Mouse (Mus musculus): Measurements from ENCODE around the gene Tbc1d22a. TPM values are rescaled to one million over a fixed set of nuclear protein-coding genes. Genes with fewer than 3 reads are reported as not detected.

The Tbc1d22a gene
- polyA plus RNA-seq, 1 experiment from 2014 or later, result 13.7 TPM

- Histone ChIP-seq H3K27ac (replicated peaks) (no peak overlapping the region), H3K9ac (replicated peaks) (no peak overlapping the region), H3K9me3 (no peaks in the 10 kb centered on the region), H3K36me3 (no peaks in the 10 kb centered on the region), H3K4me1 (peaks cover 22% of the 10 kb centered on the region), H3K27me3 (no peaks in the 10 kb centered on the region), H3K4me2 (replicated peaks) (no peak overlapping the region), H3K4me3 (no peak overlapping the region)
- ATAC-seq (ENCODE audit: low FRiP score, low read depth), result no peak
- WGBS, result 83% methylated on average over 6 of the region's 6 CpGs
Observed at GRCm38 (mm10) chr15:86485815-86486214, 271.6 kb downstream of the Tbc1d22a start.

DNA sequence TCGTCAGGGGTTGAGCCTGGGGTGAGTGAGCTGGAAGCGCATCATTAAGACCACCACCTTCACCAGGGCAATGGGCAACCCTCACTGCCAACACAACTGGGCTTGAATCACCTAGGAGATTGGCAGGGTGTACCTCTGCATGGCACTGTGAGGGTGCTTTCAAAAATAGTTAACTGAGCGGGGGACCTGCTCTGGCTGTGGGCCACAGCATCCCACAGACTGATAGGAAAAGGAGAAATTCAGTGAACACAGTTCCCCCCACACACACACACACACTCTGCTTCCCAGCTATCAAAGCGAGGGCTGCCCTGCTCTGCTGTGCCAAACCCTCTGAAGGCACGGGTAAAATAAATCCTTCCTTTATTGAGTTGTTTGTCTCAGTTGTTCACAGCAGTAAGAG, 273.1 kb downstream of the Tbc1d22a start:
- 67% methylated on average over 5 of the region's 5 CpGs for WGBS
- no peak overlapping the region for H3K27ac ChIP-seq (replicated peaks)
- no peak for ATAC-seq (ENCODE audit: low FRiP score, low read depth)
- H3K4me2 ChIP-seq (replicated peaks), result no peak overlapping the region
- H3K4me3 ChIP-seq, result no peak overlapping the region
- no peaks in the 10 kb centered on the region for H3K27me3 ChIP-seq
- H3K9me3 ChIP-seq, result no peaks in the 10 kb centered on the region
- H3K36me3 ChIP-seq, result no peaks in the 10 kb centered on the region
- H3K9ac ChIP-seq (replicated peaks), result no peak overlapping the region
- H3K4me1 ChIP-seq, result peaks cover 22% of the 10 kb centered on the region

DNA sequence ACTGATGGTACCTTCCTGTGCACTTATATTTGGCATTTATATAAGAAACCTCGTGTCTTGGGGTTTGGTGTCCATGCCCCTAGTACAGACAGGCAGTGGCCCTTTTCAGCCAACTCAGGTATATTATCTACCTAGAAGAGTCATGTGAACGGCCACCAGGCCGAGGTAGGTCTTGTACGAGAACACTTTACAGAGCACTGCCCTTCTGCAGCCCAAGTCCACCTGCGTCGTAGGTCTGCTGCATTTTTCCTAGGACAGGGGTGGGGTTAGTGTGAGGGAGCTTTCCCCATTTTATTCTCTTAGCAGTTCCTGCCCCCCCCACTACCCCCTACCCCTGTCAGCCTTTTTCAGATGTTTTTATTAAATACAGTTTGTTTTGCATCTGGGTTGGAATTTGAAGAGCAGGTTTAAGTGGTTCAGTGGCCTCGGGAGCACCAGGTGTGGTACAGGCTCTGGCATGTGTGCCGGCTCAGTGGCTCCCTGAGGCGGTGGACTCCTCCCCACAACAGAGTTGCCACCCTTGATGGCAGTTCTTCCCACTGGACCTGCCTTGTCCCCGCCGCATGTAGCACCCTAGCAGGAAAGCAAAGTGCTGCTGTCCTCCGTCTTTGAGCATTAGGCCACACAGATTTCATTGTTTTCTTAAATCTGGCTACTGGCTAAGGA, 277.3 kb downstream of the Tbc1d22a start:
- no peak overlapping the region for H3K4me2 ChIP-seq (replicated peaks)
- no peak for ATAC-seq (ENCODE audit: low FRiP score, low read depth)
- H3K27ac ChIP-seq (replicated peaks), result no peak overlapping the region
- peaks cover 15% of the 10 kb centered on the region for H3K4me1 ChIP-seq
- H3K9ac ChIP-seq (replicated peaks), result no peak overlapping the region
- H3K9me3 ChIP-seq, result no peaks in the 10 kb centered on the region
- no peaks in the 10 kb centered on the region for H3K36me3 ChIP-seq
- 90% methylated on average over 12 of the region's 12 CpGs for WGBS
- no peaks in the 10 kb centered on the region for H3K27me3 ChIP-seq
- H3K4me3 ChIP-seq, result no peak overlapping the region

GRCm38 (mm10) chr15:86492636-86493035, 278.4 kb downstream of the Tbc1d22a start:
- H3K4me1 ChIP-seq, result peaks cover 5% of the 10 kb centered on the region; the same call in 1 of the 2 replicates
- WGBS, result 69% methylated on average over 5 of the region's 5 CpGs
- no peak overlapping the region for H3K4me2 ChIP-seq (replicated peaks)
- no peak overlapping the region for H3K27ac ChIP-seq (replicated peaks)
- no peak overlapping the region for H3K9ac ChIP-seq (replicated peaks)
- H3K4me3 ChIP-seq, result no peak overlapping the region
- no peaks in the 10 kb centered on the region for H3K36me3 ChIP-seq
- no peaks in the 10 kb centered on the region for H3K27me3 ChIP-seq
- ATAC-seq (ENCODE audit: low FRiP score, low read depth), result no peak
- H3K9me3 ChIP-seq, result no peaks in the 10 kb centered on the region

GRCm38 (mm10) chr15:86496209-86496608, 281.9 kb downstream of the Tbc1d22a start:
- WGBS, result 90% methylated on average over 4 of the region's 4 CpGs
- H3K4me3 ChIP-seq, result no peak overlapping the region
- ATAC-seq (ENCODE audit: low FRiP score, low read depth), result no peak
- no peaks in the 10 kb centered on the region for H3K4me1 ChIP-seq
- no peaks in the 10 kb centered on the region for H3K27me3 ChIP-seq
- no peak overlapping the region for H3K4me2 ChIP-seq (replicated peaks)
- H3K9ac ChIP-seq (replicated peaks), result no peak overlapping the region
- H3K36me3 ChIP-seq, result no peaks in the 10 kb centered on the region
- H3K27ac ChIP-seq (replicated peaks), result no peak overlapping the region
- H3K9me3 ChIP-seq, result no peaks in the 10 kb centered on the region

DNA sequence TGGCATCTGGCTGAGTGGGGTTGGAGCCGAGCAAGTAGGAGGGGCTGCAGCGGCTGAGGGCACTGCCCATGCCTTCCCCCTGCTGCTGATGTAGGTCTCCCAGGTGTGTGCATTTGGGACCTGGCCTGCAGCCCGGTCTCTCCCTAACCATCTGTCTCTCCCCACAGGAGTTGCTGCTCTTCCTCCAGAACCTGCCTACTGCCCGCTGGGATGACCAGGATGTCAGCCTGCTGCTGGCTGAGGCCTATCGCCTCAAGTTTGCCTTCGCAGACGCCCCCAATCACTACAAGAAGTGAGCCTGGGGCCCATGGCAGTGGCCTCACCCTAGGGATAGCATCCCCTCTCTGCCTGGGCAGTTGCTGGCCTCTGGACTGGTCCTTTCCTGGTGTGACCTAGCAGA, 282.4 kb downstream of the Tbc1d22a start:
- Histone ChIP-seq H3K36me3 (no peaks in the 10 kb centered on the region), H3K9ac (replicated peaks) (no peak overlapping the region), H3K27me3 (no peaks in the 10 kb centered on the region), H3K4me2 (replicated peaks) (no peak overlapping the region), H3K4me3 (no peak overlapping the region), H3K9me3 (no peaks in the 10 kb centered on the region), H3K4me1 (no peaks in the 10 kb centered on the region), H3K27ac (replicated peaks) (no peak overlapping the region)
- 91% methylated on average over 7 of the region's 7 CpGs for WGBS
- no peak for ATAC-seq (ENCODE audit: low FRiP score, low read depth)

- H3K4me3 ChIP-seq, result no peak overlapping the region
- H3K27ac ChIP-seq (replicated peaks), result no peak overlapping the region
- H3K4me1 ChIP-seq, result no peaks in the 10 kb centered on the region
- H3K9me3 ChIP-seq, result no peaks in the 10 kb centered on the region
- no peaks in the 10 kb centered on the region for H3K36me3 ChIP-seq
- no peak overlapping the region for H3K9ac ChIP-seq (replicated peaks)
- ATAC-seq (ENCODE audit: low FRiP score, low read depth), result no peak
- H3K27me3 ChIP-seq, result no peaks in the 10 kb centered on the region
- no peak overlapping the region for H3K4me2 ChIP-seq (replicated peaks)
Observed at GRCm38 (mm10) chr15:86500536-86500935, 286.3 kb downstream of the Tbc1d22a start.

GRCm38 (mm10) chr15:86503413-86503812, 289.2 kb downstream of the Tbc1d22a start:
- ATAC-seq (ENCODE audit: low FRiP score, low read depth), result no peak
- Histone ChIP-seq H3K4me2 (replicated peaks) (no peak overlapping the region), H3K27ac (replicated peaks) (no peak overlapping the region), H3K9ac (replicated peaks) (no peak overlapping the region), H3K9me3 (no peaks in the 10 kb centered on the region), H3K36me3 (no peaks in the 10 kb centered on the region), H3K4me1 (no peaks in the 10 kb centered on the region), H3K4me3 (no peak overlapping the region), H3K27me3 (no peaks in the 10 kb centered on the region)
- WGBS, result 83% methylated on average over 10 of the region's 10 CpGs

DNA sequence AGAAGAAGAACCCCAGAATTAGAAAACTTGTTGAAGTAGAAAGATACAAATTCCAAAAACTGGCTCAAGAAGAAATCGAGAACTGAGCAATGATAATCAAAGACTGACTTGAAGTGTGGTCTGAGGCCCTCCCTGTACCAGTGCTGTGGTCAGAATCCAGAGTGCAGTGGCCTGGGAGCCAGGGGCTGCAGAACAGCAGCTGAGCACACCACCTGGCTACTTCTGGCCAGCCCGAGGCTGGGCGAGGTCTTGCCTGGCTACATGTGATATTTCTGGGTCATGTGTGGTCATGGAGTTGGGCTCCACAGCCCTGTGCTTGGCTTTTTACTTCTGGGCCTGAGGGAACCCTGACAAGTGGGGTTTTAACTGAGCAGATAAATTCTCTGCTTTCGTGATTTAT, 292.4 kb downstream of the Tbc1d22a start:
- ATAC-seq (ENCODE audit: low FRiP score, low read depth), result no peak
- no peaks in the 10 kb centered on the region for H3K9me3 ChIP-seq
- H3K4me2 ChIP-seq (replicated peaks), result no peak overlapping the region
- no peak overlapping the region for H3K4me3 ChIP-seq
- no peaks in the 10 kb centered on the region for H3K27me3 ChIP-seq
- 0 out of 2 replicates have a peak, but pooled peaks cover 6% of the 10 kb centered on the region for H3K4me1 ChIP-seq
- WGBS, result 92% methylated on average over 4 of the region's 4 CpGs
- no peak overlapping the region for H3K9ac ChIP-seq (replicated peaks)
- no peaks in the 10 kb centered on the region for H3K36me3 ChIP-seq
- no peak overlapping the region for H3K27ac ChIP-seq (replicated peaks)

DNA sequence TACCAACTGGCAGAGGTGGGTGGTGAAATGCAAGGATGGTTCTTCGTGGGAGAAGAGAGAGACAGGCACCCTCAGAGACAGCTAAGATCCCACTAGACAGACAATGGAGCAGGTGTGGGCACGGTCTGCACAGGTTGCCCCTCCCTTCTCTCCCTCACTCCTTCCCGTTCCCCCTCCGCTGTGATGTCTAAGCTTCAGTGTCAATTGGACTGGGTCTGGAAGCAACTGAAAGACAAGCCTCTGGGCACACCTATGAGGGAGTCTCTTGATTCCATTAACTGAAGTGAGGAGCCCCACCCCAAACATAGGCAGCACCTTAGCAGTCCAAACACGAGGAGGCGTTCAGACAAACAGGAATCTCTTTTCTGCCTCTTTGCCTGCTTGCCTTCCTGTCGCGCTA, 293.3 kb downstream of the Tbc1d22a start:
- no peak for ATAC-seq (ENCODE audit: low FRiP score, low read depth)
- Histone ChIP-seq H3K4me2 (replicated peaks) (no peak overlapping the region), H3K4me3 (no peak overlapping the region), H3K27ac (replicated peaks) (no peak overlapping the region), H3K27me3 (no peaks in the 10 kb centered on the region), H3K9me3 (no peaks in the 10 kb centered on the region), H3K4me1 (0 out of 2 replicates have a peak, but pooled peaks cover 6% of the 10 kb centered on the region), H3K36me3 (no peaks in the 10 kb centered on the region), H3K9ac (replicated peaks) (no peak overlapping the region)
- 85% methylated on average over 8 of the region's 8 CpGs for WGBS

DNA sequence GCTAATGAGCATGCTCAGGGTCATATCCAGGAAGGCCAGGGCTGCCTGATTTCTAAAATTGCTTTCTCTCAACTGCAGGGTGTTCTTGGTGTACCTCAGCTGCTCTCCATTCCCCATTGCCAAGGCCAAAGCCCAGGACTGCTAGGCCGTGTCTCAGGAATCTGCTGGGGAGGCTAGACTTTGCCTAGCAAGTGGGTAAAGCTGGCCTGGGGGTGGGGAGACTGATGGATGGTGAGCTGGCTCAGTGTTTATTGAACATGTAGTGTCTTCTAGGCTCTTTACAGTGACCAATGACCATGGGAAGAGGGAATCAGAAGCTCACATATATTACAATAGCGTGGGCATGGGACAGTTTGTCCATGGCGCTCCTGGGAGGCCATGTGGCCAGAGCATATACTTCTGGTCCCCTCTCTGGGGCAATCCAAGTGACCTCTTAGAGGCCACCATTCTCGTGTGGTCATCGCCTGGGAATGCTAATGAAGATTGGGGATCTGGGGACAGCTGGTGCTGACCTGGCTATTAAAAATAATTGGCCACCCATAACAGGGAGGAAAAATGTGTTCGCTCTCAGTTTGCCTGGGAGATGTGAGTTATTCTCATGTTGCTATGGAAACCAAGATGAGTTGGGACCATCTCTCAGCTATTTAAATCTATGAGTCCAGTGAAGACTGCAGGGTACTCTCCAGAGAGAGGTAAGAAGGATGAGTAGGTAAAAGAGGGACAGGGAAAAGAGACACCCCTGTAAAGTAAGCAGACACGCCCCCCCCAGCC, 294.3 kb downstream of the Tbc1d22a start:
- WGBS, result 71% methylated on average over 7 of the region's 7 CpGs
- no peak overlapping the region for H3K9ac ChIP-seq (replicated peaks)
- H3K27me3 ChIP-seq, result no peaks in the 10 kb centered on the region
- no peaks in the 10 kb centered on the region for H3K9me3 ChIP-seq
- no peak overlapping the region; the same call in 1 of the 2 replicates for H3K27ac ChIP-seq (replicated peaks)
- H3K4me3 ChIP-seq, result no peak overlapping the region
- H3K4me2 ChIP-seq (replicated peaks), result no peak overlapping the region
- ATAC-seq (ENCODE audit: low FRiP score, low read depth), result 0 out of 2 replicates have a peak, but pooled peaks have one; percentile 23
- 0 out of 2 replicates have a peak, but pooled peaks cover 6% of the 10 kb centered on the region for H3K4me1 ChIP-seq
- no peaks in the 10 kb centered on the region for H3K36me3 ChIP-seq

DNA sequence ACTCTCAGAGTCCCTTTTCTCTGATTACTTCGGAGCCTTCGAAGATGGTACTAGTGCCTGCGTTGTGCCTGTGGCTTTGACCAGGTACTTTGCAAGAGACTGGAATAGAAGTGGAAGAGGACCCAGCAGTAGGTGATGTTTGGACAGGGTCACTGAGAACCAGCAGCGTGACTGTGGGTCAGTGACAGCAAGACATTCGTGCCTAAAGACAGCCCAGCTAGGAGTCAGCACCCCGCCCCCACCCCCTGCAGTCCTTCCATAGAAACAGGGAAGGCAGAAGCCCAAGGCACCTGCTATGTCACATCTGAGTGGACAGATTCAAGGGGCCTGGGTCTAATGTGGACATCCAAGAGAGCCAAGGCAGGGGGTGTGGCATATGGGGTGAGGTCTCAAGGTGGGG, 295.3 kb downstream of the Tbc1d22a start:
- 78% methylated on average over 6 of the region's 6 CpGs for WGBS
- Histone ChIP-seq H3K36me3 (no peaks in the 10 kb centered on the region), H3K9me3 (no peaks in the 10 kb centered on the region), H3K4me2 (replicated peaks) (no peak overlapping the region), H3K27me3 (no peaks in the 10 kb centered on the region), H3K9ac (replicated peaks) (no peak overlapping the region), H3K4me3 (no peak overlapping the region), H3K4me1 (0 out of 2 replicates have a peak, but pooled peaks cover 6% of the 10 kb centered on the region), H3K27ac (replicated peaks) (no peak overlapping the region; the same call in 1 of the 2 replicates)
- no peak for ATAC-seq (ENCODE audit: low FRiP score, low read depth)
